Mouse (Mus musculus): ENCODE measurements around the gene Tub.

DNA sequence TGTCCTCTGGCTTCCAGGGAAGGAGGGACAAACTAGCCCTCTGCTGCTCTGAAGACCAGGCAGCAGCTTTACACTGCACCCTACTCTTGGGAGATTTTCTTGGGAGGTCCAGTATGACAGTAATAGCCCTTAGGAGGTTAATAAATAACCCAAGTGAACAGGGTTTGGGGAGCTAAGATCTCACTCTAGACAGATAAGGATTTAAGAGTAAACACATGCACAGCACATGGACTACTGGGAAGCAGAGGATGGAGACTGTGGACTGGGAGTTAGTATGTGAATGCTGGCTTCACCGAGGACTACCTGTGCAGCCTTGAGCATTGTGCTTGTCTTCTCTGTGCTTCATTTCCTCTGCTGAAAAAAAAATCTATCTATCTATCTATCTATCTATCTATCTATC is 59.1 kb downstream of the Tub start:
- TF ChIP-seq MAFK (IDR thresholded peaks at IDR 0.05; ENCODE audit: insufficient read depth, low read depth, low read length) (no peak), ZNF384 (IDR thresholded peaks at IDR 0.05; ENCODE audit: low read depth, low read length) (no peak), HCFC1 (IDR thresholded peaks at IDR 0.05; ENCODE audit: borderline replicate concordance, insufficient read depth, low read length) (no peak), CHD2 (IDR thresholded peaks at IDR 0.05; ENCODE audit: low read depth, low read length) (no peak)

Measured in ES-E14 (cell line).